Mouse (Mus musculus): ENCODE measurements around the gene Sh2b1. TPM values are rescaled to one million over a fixed set of nuclear protein-coding genes. Genes with fewer than 3 reads are reported as not detected.

The Sh2b1 gene
- polyA plus RNA-seq, 1 experiment = 40.5 TPM

DNA sequence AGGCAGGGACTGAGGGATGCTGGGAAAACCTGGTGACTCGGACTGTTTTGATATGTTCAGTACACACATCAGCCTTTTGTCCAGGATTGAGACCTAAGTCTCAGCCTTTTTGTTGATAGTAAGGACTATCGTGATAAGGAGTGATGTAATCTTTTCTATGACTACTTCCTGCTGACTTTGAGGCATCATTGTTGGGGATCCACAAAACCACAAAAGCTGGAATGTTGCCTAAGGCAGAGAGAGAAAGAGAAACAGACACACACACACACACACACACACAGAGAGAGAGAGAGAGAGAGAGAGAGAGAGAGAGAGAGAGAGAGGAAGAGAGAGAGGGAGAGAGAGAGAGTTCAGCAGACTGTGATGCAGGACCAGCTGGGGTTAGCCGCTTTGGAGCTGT, 56.7 kb downstream of the Sh2b1 start:
- no peak for DNase-seq (ENCODE audit: low read depth)

DNA sequence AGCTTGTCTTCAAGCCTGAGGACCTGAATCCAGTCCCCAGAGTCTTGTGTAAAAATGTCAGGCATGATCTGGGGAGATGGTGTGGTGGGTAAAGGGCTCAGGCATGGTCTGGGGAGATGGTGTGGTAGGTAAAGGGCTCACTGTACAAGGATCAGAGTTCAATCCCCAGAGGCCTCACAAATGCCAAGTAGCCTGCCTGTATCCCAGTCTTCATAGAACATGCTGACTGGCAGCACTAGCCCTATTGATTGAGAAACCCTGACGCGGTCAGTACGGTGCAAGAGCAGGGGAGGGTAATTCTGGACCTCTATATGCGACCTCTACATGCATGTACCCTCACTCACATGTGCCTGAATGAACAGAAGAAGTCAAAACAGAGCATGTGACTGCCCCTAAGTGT, 57.6 kb downstream of the Sh2b1 start:
- DNase-seq (ENCODE audit: low read depth) = no peak

GRCm38 (mm10) chr7:126417045-126417444, 58.2 kb downstream of the Sh2b1 start:
- no peak for DNase-seq (ENCODE audit: low read depth)

Other genes with a start within 250 kb of the Sh2b1 start
- 26.5 and 32.0 TPM in 2 replicates for gene Sbk1, start 202.8 kb downstream of the Sh2b1 start, polyA plus RNA-seq (2012; rRNA removed)
- 10.7 TPM in 2 replicates for gene Lat, start 105.9 kb downstream of the Sh2b1 start, polyA plus RNA-seq (2012; rRNA removed)
- gene Spns1, start 98.0 kb downstream of the Sh2b1 start, polyA plus RNA-seq (2012; rRNA removed) = 144 and 156 TPM in 2 replicates
- 4.7 and 6.4 TPM in 2 replicates for gene Nfatc2ip, start 78.7 kb downstream of the Sh2b1 start, polyA plus RNA-seq (2012; rRNA removed)
- 0.95 and 1.2 TPM in 2 replicates for gene Cd19, start 60.5 kb downstream of the Sh2b1 start, polyA plus RNA-seq (2012; rRNA removed)
- 26.0 and 28.2 TPM in 2 replicates for gene Rabep2, start 46.7 kb downstream of the Sh2b1 start, polyA plus RNA-seq (2012; rRNA removed)
- 1.7 and 8.0 TPM in 2 replicates for gene Atp2a1, start 12.3 kb downstream of the Sh2b1 start, polyA plus RNA-seq (2012; rRNA removed)
- gene Tufm, start 11.9 kb upstream of the Sh2b1 start, polyA plus RNA-seq (2012; rRNA removed) = 92.1 and 92.3 TPM in 2 replicates
- 82.8 and 104 TPM in 2 replicates for gene Atxn2l, start 28.0 kb upstream of the Sh2b1 start, polyA plus RNA-seq (2012; rRNA removed)
- gene Eif3c, start 91.0 kb upstream of the Sh2b1 start, polyA plus RNA-seq (2012; rRNA removed) = 111 and 114 TPM in 2 replicates
- 22.4 and 30.5 TPM in 2 replicates for gene Apobr, start 109.5 kb upstream of the Sh2b1 start, polyA plus RNA-seq (2012; rRNA removed)
- gene Cln3, start 110.4 kb upstream of the Sh2b1 start, polyA plus RNA-seq (2012; rRNA removed) = 76.8 and 98.2 TPM in 2 replicates
- 0.13 TPM in 1 of 2 replicates, not detected in the other for gene Il27, start 119.5 kb upstream of the Sh2b1 start, polyA plus RNA-seq (2012; rRNA removed)
- gene Nupr1, start 155.4 kb upstream of the Sh2b1 start, polyA plus RNA-seq (2012; rRNA removed) = 49.9 and 55.5 TPM in 2 replicates
- gene Sgf29, start 173.9 kb upstream of the Sh2b1 start, polyA plus RNA-seq (2012; rRNA removed) = 25.4 and 48.2 TPM in 2 replicates
- gene Sult1a1, start 201.0 kb upstream of the Sh2b1 start, polyA plus RNA-seq (2012; rRNA removed) = 107 and 126 TPM in 2 replicates
- 70.6 and 75.0 TPM in 2 replicates for gene Bola2, start 220.0 kb upstream of the Sh2b1 start, polyA plus RNA-seq (2012; rRNA removed)
- gene Slx1b, start 220.4 kb upstream of the Sh2b1 start, polyA plus RNA-seq (2012; rRNA removed) = 24.2 and 26.3 TPM in 2 replicates
- gene Coro1a, start 232.4 kb upstream of the Sh2b1 start, polyA plus RNA-seq (2012; rRNA removed) = 38.2 and 61.2 TPM in 2 replicates

Measured in gonadal fat pad, adult 2 months (tissue).